Mouse (Mus musculus): Measurements from ENCODE around the gene Gm42688. TPM values are rescaled to one million over a fixed set of nuclear protein-coding genes. Genes with fewer than 3 reads are reported as not detected.

Gm42688 gene
- polyA plus RNA-seq (2015; fragmentation: Nextera tagmentation; extraction: Ambion mirVana): 4.7 and 5.3 TPM in 2 replicates

DNA sequence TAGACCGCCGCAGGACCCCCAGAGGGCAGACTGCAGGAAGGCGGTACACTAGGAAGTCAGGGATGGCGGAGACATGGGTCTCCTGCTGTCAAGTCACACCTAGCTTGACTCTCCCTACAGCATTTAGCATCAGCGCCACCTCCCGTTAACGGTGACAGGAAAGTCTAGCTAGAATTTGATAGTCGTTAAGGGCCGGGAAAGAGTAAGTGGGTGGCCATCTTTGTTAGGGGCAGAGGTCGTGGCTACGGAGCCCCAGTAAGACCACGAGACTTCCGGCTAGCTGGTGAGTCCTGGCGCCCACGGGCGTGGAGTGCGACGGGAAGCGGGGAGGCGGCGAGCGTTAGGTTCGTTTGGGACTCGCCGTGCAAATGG lies at the start of gene Gm42688, which contains the start of gene Ccdc142:
TSS of gene Gm42688 (plus strand) at position 302 of the 372 bp plus-strand sequence.
TSS of gene Ccdc142 (plus strand) at position 286 of the 372 bp plus-strand sequence.

DNA sequence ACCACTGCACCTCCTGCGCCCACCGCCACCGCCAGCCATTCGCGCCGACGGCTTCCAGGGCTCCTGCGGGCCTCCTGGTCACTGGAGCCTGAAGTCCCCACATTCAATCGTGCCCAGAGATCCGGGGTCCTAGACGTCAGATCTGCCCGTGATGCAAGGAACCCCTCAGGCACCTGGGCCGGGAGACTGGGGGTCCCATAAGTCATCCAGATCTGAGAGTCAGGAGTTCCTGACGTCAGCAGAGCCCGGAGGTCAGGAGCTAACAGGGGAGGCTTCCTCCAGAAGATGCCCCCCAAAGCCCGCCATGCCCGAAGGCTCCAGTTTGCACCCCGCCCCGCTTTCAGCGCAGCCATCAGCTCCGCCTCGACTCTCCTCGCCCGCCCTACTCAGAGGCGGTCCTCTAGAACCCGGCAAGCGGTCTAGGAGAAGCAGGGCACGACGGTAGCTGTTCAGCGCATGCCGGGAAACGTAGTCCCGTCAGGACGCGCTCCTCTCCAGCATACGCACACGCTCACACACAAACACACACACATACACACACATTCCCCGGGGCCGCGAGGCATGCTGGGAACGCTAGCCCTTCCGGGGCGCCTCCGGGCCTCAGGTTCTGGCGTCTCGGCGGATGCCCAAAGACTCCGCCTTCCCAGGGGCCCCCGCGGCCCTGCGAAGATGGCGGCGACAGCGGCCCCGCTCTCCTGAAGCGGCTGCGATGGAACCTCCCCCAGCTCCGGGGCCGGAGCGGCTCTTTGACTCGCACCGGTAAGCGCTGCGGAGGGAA lies 47.2 kb upstream of the Gm42688 start, which contains the start of gene Aup1:
TSS of gene Aup1 (plus strand) at position 448 of the 778 bp plus-strand sequence.

DNA sequence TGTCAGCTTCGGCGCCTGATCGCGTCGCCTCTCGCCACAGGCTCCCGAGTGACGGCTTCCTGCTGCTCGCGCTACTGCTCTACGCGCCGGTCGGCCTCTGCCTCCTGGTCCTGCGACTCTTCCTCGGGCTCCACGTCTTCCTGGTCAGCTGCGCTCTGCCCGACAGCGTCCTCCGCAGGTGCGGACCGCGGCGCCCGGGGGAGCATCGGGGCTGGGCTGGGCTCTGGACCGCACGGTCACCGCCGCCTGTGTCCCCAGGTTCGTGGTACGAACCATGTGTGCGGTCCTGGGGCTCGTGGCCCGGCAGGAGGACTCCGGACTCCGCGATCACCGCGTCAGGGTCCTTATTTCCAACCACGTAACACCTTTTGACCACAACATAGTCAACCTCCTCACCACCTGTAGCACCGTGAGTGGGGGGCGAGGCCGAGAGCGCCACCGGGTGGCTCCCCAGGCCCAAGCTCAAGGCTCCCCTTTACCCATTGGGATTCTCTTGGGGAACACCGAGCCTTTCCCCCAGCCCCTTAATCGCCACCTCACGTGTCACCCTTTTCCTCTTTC lies 46.5 kb upstream of the Gm42688 start, which contains the start of gene Htra2:
TSS of gene Htra2 (minus strand) at position 403 of the 561 bp plus-strand sequence.

DNA sequence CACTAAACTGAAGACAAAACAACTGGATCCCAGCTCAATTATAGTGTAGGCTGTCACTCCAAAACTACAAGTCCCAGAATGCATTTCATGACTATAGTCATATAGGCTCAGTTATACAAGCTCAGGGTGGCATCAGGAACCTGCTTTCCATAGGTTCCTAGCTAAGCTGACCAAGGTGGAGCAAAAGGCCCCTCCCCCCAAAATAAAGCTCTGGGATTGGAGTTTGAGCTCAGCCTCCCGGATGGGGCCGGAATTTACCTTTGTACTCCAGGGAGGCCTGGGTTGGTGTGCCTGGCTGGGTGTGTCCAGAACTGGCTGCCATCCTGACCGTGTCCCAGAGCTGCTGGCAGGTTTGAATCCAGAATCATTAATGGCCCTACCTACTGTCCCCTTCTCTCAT lies 43.6 kb upstream of the Gm42688 start, which contains the start of gene Dqx1:
TSS of gene Dqx1 (plus strand) at position 55 of the 400 bp plus-strand sequence.

DNA sequence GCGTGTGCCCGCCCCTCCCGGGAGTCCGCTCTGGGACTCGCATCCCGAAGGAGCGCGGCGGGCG lies 31.3 kb upstream of the Gm42688 start, which contains the start of gene Tlx2:
TSS of gene Tlx2 (minus strand) at position 47 of the 64 bp plus-strand sequence.

DNA sequence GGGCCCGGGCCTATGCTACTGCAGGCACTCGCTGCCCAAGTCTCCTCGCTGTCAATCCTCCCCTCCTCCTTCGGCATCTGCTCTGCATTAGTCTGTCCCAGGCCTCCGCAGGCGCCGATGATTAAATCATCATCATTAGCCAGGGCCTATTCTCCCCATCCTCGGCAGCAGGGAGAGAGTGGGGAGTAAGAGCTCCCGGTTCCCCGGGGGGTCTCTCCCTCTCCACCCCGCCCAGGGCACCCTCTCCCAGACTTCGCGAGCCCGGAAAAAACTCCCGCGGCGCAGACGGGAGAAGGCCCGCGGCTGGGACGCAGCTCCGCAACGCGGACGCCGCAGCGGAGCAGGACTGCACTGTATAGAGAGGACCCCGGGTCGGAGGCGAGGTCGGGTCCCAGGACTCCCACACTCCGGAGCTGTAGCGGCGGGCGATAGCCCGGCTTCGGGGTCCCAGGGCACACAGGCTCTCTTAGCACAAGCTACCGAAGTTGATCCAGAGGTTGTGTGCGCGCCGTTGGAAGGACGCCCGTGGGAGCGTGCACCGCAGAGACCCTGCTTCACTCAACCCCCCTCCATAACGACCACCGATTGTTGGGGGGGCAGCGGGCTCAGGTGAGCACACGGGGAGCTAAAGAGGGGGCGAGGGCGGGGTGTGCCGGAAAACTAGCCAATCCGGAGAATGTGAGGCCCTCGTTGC lies 23.6 kb upstream of the Gm42688 start, which contains the start of gene Pcgf1:
TSS of gene Pcgf1 (plus strand) at position 240 of the 694 bp plus-strand sequence.

DNA sequence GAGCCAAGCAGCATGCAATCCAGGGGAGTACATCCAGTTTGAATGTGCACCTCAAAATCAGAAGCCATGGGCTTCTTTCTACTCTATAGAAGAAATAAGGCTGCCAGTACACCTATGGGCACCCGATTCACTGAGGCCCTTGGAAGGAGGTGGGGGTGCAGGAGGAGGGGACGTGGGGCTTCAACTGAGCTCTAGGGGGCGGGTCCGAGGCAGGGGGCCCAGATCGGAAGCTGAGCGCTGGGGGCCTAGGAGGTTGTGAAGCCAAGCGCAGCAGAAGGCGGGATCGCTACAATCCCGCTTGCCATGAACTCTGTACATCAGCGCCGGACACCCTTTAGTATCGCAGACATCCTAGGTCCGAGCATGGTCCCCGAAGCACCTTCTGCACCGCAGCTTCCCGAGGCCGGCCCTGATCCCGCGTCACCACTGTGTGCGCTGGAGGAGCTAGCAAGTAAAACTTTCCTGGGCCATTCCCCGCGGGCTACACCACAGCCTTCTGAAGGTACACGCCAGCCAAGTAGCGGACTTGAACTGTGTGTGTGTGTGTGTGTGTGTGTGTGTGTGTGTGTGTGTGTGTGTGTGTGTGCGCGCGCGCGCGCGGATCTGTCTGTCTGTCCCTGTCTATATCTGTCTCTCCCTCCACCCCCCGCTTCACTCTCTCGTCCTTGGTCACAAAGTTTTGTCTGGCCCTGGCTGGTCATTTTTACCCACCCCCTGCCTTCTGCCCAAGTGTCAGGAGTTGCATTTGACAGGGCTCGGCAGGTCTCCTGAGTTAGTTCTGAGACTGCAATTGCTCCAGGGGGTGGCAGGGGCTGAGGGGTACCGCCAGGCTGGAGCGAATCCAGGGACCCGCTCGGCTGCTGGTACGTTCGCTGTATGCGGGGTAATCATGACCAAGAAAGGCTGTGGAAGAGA lies 15.0 kb upstream of the Gm42688 start, which contains the start of gene Lbx2:
TSS of gene Lbx2 (plus strand) at position 247 of the 915 bp plus-strand sequence.

DNA sequence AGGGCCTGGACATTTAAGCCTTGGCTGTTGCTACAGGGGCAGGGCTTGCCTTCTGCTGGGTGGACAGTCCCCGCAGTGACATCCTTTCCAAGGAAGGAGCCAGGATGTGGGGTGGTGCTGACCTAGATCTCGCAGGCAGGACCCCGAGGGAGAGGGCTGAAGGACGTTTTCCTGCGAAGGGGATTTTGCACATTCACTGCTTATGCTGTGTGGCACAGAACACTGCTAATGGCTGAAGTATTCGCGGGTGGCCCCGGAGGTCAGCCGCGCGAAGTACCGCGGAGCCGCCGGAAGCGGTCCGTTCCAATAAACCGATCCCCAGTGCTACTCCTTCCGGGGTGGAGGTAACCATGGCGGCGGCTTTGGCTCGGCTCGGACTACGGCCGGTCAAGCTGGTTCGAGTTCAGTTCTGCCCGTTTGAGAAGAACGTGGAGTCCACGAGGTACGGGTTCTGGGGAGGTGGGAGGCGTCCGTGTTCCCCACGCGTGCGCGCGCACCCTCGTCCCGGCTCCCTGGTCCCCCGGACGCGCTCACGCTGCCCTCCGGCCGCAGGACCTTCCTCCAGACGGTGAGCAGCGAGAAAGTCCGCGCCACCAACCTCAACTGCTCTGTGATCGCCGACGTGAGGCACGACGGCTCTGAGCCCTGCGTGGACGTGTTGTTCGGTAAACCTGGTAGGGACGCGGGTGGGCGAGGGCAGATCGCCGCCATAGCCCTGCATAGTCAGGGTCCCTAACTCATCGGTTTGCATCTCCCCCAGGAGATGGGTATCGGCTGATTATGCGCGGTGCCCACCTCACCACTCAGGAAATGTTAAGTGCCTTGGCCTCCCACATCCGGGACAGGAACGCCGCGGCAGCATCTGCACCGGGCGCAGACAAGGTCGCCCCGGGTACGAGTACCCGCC lies 7.6 kb downstream of the Gm42688 start, which contains the start of gene Mrpl53:
TSS of gene Mrpl53 (plus strand) at position 279 of the 907 bp plus-strand sequence.

DNA sequence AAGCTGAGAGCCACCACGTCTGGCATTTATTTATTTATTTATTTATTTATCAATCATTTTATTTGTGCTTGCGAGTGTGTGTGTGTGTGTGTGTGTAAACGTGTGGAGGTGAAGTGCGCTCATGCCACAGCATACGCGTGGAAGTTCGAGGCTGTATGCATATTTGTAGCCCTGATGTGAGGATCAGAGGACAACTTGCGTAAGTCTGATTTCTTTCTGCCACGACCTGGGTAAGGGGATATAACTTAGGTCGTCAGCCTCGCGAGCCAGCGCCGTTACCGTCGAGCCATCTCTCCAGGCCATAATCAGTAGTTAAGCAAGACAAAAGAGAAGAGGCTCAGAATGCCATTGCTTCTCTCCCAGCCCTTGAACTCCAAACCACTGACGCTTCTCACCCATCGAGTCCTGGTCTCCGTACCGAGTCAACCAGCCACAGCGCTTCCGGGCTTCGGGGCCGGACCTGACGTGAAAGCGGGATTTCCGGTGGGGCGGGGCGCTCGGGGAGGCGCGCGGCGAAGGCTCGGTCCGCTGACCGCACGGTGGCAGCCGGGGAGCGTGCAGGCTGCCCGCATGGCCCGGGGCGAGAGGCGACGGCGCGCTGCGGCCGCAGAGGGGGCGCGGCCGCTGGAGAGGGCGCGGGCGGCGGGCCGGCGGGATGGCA lies 13.7 kb downstream of the Gm42688 start, which contains the start of gene Mogs:
TSS of gene Mogs (plus strand) at position 486 of the 661 bp plus-strand sequence.

DNA sequence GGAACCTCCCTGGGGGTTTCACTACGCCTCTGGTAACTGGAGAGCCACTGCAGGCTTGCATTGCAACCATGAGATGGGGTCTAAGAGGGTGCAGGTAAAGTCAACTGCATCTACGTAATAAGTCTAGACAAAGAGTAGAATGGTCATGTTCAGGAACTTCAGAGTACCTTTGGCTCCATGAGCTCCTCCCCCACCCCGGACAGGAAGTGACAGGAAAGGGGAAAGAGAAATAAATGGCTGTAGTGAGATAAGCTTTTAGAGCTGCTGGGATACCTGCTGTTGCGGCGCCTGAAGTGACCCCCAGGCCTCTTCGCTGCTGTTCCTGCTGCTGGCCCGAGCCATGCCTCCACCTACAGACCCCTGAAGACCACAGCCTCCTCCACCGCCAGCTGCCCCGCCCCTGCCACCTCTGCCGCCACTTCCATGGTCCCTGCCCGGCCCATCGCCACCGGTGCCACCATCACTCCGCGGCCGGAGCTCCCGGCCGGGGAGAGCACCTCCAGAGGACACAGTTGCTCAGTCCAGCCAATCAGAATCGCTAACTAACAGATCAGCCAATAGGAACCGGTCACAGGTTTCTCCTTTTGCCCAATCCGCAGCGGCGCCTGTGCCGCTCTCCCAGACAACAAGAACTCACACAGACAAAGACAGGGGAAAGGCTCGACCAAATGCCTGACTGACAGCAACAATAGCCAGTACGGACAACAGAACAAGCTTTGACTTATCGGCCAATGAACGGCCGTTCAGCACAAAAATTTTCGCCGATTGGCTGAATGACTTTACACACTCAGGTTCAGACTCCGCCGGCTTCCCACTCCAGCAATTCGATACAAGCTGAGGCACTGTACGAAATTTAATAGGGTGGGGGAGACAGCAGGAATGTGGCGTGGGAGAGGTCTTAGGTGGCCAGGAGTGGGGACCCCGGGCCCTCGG lies 19.8 kb downstream of the Gm42688 start, which contains the start of gene Wbp1:
TSS of gene Wbp1 (minus strand) at position 630 of the 933 bp plus-strand sequence.

DNA sequence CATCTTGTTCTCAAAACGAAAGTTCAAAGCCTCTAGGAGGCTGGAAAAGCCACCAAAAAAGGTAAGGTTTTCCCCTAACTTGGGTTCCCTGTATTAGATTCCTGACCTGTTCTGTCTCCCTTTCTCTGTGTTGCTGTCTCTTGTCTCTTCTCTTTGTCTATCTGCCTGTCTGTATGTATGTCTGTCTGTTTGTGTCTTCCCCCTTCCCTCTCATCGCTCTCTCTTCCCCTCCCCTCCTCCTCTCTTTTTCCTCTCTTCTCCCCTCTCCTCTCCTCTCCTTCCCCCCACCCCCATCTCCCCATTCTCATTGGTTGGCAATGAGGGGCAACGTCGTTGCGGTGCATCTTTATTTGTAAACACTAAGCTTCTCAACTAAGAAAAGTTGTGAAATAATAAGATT lies 23.9 kb downstream of the Gm42688 start, which contains the start of gene Ino80b:
TSS of gene Ino80b (minus strand) at position 101 of the 400 bp plus-strand sequence.

DNA sequence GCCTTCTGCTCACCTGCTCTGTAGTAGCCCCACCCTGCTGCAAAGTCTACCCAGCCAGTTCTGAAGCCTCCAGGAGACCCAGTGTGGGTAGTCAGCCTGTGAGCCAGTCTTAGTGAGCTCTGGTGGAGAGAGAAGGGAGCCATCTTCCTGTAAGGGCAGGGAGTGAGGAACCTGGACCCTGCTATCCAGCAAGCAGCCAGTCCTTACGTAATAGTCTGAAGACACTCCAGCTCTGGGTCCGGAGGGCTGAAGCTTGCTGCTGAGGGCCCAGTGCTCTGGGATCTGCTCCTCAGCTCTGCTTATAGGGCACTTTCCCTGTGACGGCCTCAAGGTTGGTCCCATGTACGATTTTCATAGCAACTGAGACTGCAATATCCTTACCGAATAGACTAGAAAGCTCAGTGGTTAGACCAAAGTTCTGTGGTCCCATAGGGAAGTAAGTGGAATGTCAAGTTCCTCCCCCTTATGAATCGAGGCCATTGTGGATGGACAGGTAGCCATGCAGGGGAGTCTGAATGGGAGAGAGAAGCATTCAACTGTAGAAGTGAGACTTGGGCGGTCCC lies 33.6 kb downstream of the Gm42688 start, which contains the start of gene Rtkn:
TSS of gene Rtkn (plus strand) at position 513 of the 563 bp plus-strand sequence.

DNA sequence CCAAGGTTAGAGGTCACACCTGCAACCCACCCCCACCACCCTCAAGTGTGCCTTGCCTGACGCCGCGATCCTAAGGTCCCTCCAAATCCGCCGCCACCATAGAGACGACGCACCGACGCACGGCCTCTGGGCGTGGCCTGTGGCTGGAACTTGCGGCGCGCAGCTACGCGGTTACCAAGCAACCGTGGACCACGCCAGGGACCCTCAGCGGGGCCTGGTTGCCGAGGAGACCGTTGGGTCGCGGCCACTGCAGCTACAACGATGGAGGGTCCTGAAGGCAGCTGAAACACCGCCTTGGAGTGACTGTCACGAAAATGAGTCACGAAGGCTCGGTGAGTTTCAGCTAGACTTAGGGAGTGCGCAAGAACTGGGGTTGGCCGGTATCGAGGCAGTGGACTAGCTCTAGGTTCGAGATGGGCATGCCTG lies 54.9 kb downstream of the Gm42688 start, which contains the start of the genes Wdr54 and 1700003E16Rik:
TSS of gene Wdr54 (minus strand) at position 139 of the 426 bp plus-strand sequence.
TSS of gene 1700003E16Rik (plus strand) at position 146 of the 426 bp plus-strand sequence.

MicroRNAs encoded within 50 kb of the gene (microRNA counts, 519-probe panel; counts per million panel counts)
- microRNA mmu-miR-3470a+mmu-miR-3470b: 40.5 counts per million

Small RNAs within 50 kb of the gene (microRNA-seq; reads per million reads assigned to microRNA genes)
- gene Mir3470a: not detected

Other genes starting within 250 kb of the Gm42688 start
- gene Sema4f, start 161.8 kb upstream of the Gm42688 start, polyA plus RNA-seq (2015; fragmentation: Nextera tagmentation; extraction: Ambion mirVana): 21.0 and 21.4 TPM in 2 replicates
- gene M1ap, start 154.7 kb upstream of the Gm42688 start, polyA plus RNA-seq (2015; fragmentation: Nextera tagmentation; extraction: Ambion mirVana): 0.10 TPM in 1 of 2 replicates, not detected in the other
- gene Dok1, start 68.1 kb upstream of the Gm42688 start, polyA plus RNA-seq (2015; fragmentation: Nextera tagmentation; extraction: Ambion mirVana): 3.8 and 4.3 TPM in 2 replicates
- gene Loxl3, start 67.4 kb upstream of the Gm42688 start, polyA plus RNA-seq (2015; fragmentation: Nextera tagmentation; extraction: Ambion mirVana): 4.6 and 7.2 TPM in 2 replicates
- gene Aup1, start 47.1 kb upstream of the Gm42688 start, polyA plus RNA-seq (2015; fragmentation: Nextera tagmentation; extraction: Ambion mirVana): 144 and 154 TPM in 2 replicates
- 89.7 and 95.1 TPM in 2 replicates for gene Htra2, start 46.3 kb upstream of the Gm42688 start, polyA plus RNA-seq (2015; fragmentation: Nextera tagmentation; extraction: Ambion mirVana)
- gene Dqx1, start 43.8 kb upstream of the Gm42688 start, polyA plus RNA-seq (2015; fragmentation: Nextera tagmentation; extraction: Ambion mirVana): 0.19 and 0.33 TPM in 2 replicates
- 1.5 TPM in 1 of 2 replicates, not detected in the other for gene Tlx2, start 31.3 kb upstream of the Gm42688 start, polyA plus RNA-seq (2015; fragmentation: Nextera tagmentation; extraction: Ambion mirVana)
- gene Pcgf1, start 23.7 kb upstream of the Gm42688 start, polyA plus RNA-seq (2015; fragmentation: Nextera tagmentation; extraction: Ambion mirVana): 34.3 and 37.8 TPM in 2 replicates
- gene Lbx2, start 15.2 kb upstream of the Gm42688 start, polyA plus RNA-seq (2015; fragmentation: Nextera tagmentation; extraction: Ambion mirVana): not detected in 2 replicates
- gene Ccdc142, start within 50 bp of the Gm42688 start, polyA plus RNA-seq (2015; fragmentation: Nextera tagmentation; extraction: Ambion mirVana): 4.3 and 7.1 TPM in 2 replicates
- gene Mrpl53, start 7.4 kb downstream of the Gm42688 start, polyA plus RNA-seq (2015; fragmentation: Nextera tagmentation; extraction: Ambion mirVana): 129 and 139 TPM in 2 replicates
- gene Mogs, start 13.9 kb downstream of the Gm42688 start, polyA plus RNA-seq (2015; fragmentation: Nextera tagmentation; extraction: Ambion mirVana): 23.1 and 24.7 TPM in 2 replicates
- 82.3 and 104 TPM in 2 replicates for gene Wbp1, start 19.9 kb downstream of the Gm42688 start, polyA plus RNA-seq (2015; fragmentation: Nextera tagmentation; extraction: Ambion mirVana)
- 13.1 and 14.2 TPM in 2 replicates for gene Ino80b, start 23.8 kb downstream of the Gm42688 start, polyA plus RNA-seq (2015; fragmentation: Nextera tagmentation; extraction: Ambion mirVana)
- 21.9 and 25.3 TPM in 2 replicates for gene Rtkn, start 33.8 kb downstream of the Gm42688 start, polyA plus RNA-seq (2015; fragmentation: Nextera tagmentation; extraction: Ambion mirVana)
- gene Wdr54, start 54.8 kb downstream of the Gm42688 start, polyA plus RNA-seq (2015; fragmentation: Nextera tagmentation; extraction: Ambion mirVana): 22.2 and 23.0 TPM in 2 replicates
- gene 1700003E16Rik, start 54.8 kb downstream of the Gm42688 start, polyA plus RNA-seq (2015; fragmentation: Nextera tagmentation; extraction: Ambion mirVana): 13.4 and 14.9 TPM in 2 replicates
- 129 and 141 TPM in 2 replicates for gene Dctn1, start 64.3 kb downstream of the Gm42688 start, polyA plus RNA-seq (2015; fragmentation: Nextera tagmentation; extraction: Ambion mirVana)
- 0.19 and 0.31 TPM in 2 replicates for gene Slc4a5, start 118.2 kb downstream of the Gm42688 start, polyA plus RNA-seq (2015; fragmentation: Nextera tagmentation; extraction: Ambion mirVana)
- 29.1 and 30.6 TPM in 2 replicates for gene Mthfd2, start 224.3 kb downstream of the Gm42688 start, polyA plus RNA-seq (2015; fragmentation: Nextera tagmentation; extraction: Ambion mirVana)
- gene Mob1a, start 224.4 kb downstream of the Gm42688 start, polyA plus RNA-seq (2015; fragmentation: Nextera tagmentation; extraction: Ambion mirVana): 16.4 and 16.8 TPM in 2 replicates
- gene Bola3, start 247.5 kb downstream of the Gm42688 start, polyA plus RNA-seq (2015; fragmentation: Nextera tagmentation; extraction: Ambion mirVana): 84.4 and 102 TPM in 2 replicates

Data from neural tube, postnatal 0 days (tissue).